In the genomic region with DNA sequence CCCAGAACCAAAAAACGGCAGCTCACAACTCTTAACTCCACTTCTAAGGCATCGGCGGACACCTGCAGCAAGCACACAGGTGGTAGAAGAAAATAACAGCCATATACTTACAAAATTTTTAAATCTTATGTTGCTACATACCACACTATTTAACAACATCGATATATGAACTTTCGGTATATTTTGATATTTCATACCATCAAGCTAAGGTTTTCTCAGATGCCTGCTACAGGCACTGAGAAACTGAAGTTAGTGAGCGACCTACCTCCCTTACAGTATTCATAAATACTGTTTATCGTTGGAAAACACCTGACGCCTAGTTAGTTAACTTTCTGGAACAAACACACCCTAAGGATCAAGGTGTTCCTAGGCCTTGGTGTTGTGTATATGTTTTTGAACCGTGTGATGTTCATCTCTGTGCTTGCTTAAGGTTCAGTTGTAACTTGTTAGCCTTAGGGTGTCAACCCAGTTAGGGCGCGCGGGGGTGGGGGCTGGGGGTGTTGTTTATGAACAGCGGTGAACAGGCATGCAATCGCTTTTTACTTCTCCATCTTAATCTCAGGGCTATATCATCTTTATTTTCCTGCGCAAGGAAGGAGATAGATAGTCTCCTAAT, we compare ENCODE assay signal across 9 mouse cellular contexts. TPM values are rescaled to one million over a fixed set of nuclear protein-coding genes. Genes with fewer than 3 reads are reported as not detected.
DNase-seq lines count a peak whose midpoint lies in the region; ATAC-seq and TF ChIP-seq lines count a peak whose summit lies in the region.
"Had no signal": no experiment of that assay in that cellular context is flagged by ENCODE, and none has a peak within 500 bp of the region (broad histone marks: within the 10 kb centered on the region; RNA-seq: fewer than 3 reads in every experiment).

No protein-coding gene starts in this region.

- no peak for DNase-seq in kidney, postnatal 4 days
- no peak for DNase-seq in retina, embryonic 14.5 days (ENCODE audit: low spot score)
- DNase-seq in right cerebral cortex, postnatal 36 days (ENCODE audit: low spot score in 2 of 2) = no peak
- no peak for DNase-seq in cerebellum, adult 11-12 months

- WGBS in kidney, embryonic 15.5 days = 79% methylated on average over 15 of the region's 15 CpGs
- 38% methylated on average over 15 of the region's 15 CpGs for WGBS in bone marrow, adult 2 months
- 83% methylated on average over 15 of the region's 15 CpGs for WGBS in hindbrain, embryonic 12.5 days
- WGBS in macrophage (ENCODE audit: missing documents) = 51% methylated on average over 15 of the region's 15 CpGs

- TF ChIP-seq CTCF in bone marrow, adult 2 months (IDR thresholded peaks at IDR 0.05; ENCODE audit: control insufficient read depth, insufficient read depth, low read length) = no peak

- 0 out of 2 replicates have a peak overlapping the region, but pooled peaks have one; percentile 63 for H3K4me3 ChIP-seq in kidney, embryonic 15.5 days (replicated peaks)
- no peak overlapping the region for H3K4me3 ChIP-seq in bone marrow, adult 2 months (replicated peaks; ENCODE audit: control insufficient read depth, low read depth, low read length)
- H3K4me3 ChIP-seq in hindbrain, embryonic 12.5 days = no peak overlapping the region
- peak overlapping the region; percentile 98 for H3K4me3 ChIP-seq in macrophage (ENCODE audit: inconsistent target)

- no peak for TF ChIP-seq POLR2A in bone marrow, adult 2 months (IDR thresholded peaks at IDR 0.05; ENCODE audit: borderline replicate concordance, control insufficient read depth, low read depth, low read length)

- H3K9ac ChIP-seq in kidney, embryonic 15.5 days = no peak overlapping the region
- H3K9ac ChIP-seq in hindbrain, embryonic 12.5 days = no peak overlapping the region

- peaks cover 53% of the 10 kb centered on the region for H3K4me1 ChIP-seq in kidney, embryonic 15.5 days
- H3K4me1 ChIP-seq in bone marrow, adult 2 months (ENCODE audit: control insufficient read depth, insufficient read depth, low read length) = no peaks in the 10 kb centered on the region; the same call in 1 of the 2 replicates
- peaks cover 49% of the 10 kb centered on the region for H3K4me1 ChIP-seq in hindbrain, embryonic 12.5 days

- H3K9me3 ChIP-seq in kidney, embryonic 15.5 days (replicated peaks) = no peaks in the 10 kb centered on the region
- no peaks in the 10 kb centered on the region for H3K9me3 ChIP-seq in hindbrain, embryonic 12.5 days (replicated peaks)

- H3K79me2 ChIP-seq in macrophage (ENCODE audit: inconsistent target) = peaks cover 39% of the 10 kb centered on the region

- H3K27me3 ChIP-seq in kidney, embryonic 15.5 days = no peaks in the 10 kb centered on the region
- no peaks in the 10 kb centered on the region for H3K27me3 ChIP-seq in hindbrain, embryonic 12.5 days
- H3K27me3 ChIP-seq: Patski had no signal

- 0 out of 2 replicates have a peak overlapping the region, but pooled peaks have one; percentile 96 for H3K27ac ChIP-seq in kidney, embryonic 15.5 days
- H3K27ac ChIP-seq in bone marrow, adult 2 months (ENCODE audit: control insufficient read depth, insufficient read depth, low read depth, low read length, poor library complexity) = peak overlapping the region; percentile 25; the same call in 1 of the 2 replicates
- no peak overlapping the region for H3K27ac ChIP-seq in hindbrain, embryonic 12.5 days
- H3K27ac ChIP-seq in macrophage = peak overlapping the region; percentile 95; the same call in 1 of the 2 replicates

- H3K36me3 ChIP-seq in kidney, embryonic 15.5 days = peaks cover 20% of the 10 kb centered on the region
- H3K36me3 ChIP-seq in hindbrain, embryonic 12.5 days = peaks cover 17% of the 10 kb centered on the region
- H3K36me3 ChIP-seq in macrophage (ENCODE audit: inconsistent target) = peaks cover 13% of the 10 kb centered on the region; the same call in 1 of the 2 replicates

- peak overlapping the region; percentile 78 for H3K4me2 ChIP-seq in kidney, embryonic 15.5 days
- peak overlapping the region; percentile 82; the same call in 1 of the 2 replicates for H3K4me2 ChIP-seq in hindbrain, embryonic 12.5 days (replicated peaks)

- no peak for ATAC-seq in kidney, embryonic 15.5 days (replicated peaks; ENCODE audit: low FRiP score)
- no peak for ATAC-seq in hindbrain, embryonic 12.5 days (ENCODE audit: low FRiP score)
- ATAC-seq: Patski had no signal

RNA-seq across cellular contexts. Expression of gene Txnip, which starts 1.6 kb away (rescaled TPM):
- 144 and 153 TPM in 2 replicates for polyA plus RNA-seq in kidney, embryonic 15.5 days (2015; fragmentation: Nextera tagmentation; extraction: Ambion mirVana)
- polyA plus RNA-seq in bone marrow, adult 2 months (2011; ENCODE audit: insufficient read depth, insufficient read length, low replicate concordance, missing spikeins) = 104 and 163 TPM in 2 replicates
- 58.7 and 59.9 TPM in 2 replicates for polyA plus RNA-seq in hindbrain, embryonic 12.5 days (2016; fragmentation: Nextera tagmentation; extraction: Ambion mirVana)
- 100 to 1,000 TPM in 9 of 26 experiments, 10 to 100 TPM in 16, 1 to 10 TPM in 1; 8.8 to 741 (median 70.0) TPM for total RNA-seq in macrophage (2018; cell fraction: chromatin; rRNA removed)
- 100 to 1,000 TPM in 16 of 26 experiments, 10 to 100 TPM in 10; 12.9 to 504 (median 163) TPM for total RNA-seq in macrophage (2018; cell fraction: cytosol; rRNA removed)
- total RNA-seq in macrophage (2018; cell fraction: nucleus; rRNA removed) = 100 to 1,000 TPM in 11 of 26 experiments, 10 to 100 TPM in 15; 14.5 to 587 (median 82.2) TPM
- polyA plus RNA-seq in macrophage (2018) = 198 to 536 TPM (median 239 TPM) in 3 replicates

RNA-seq across cellular contexts. Expression of gene Gm16253, which starts 20.7 kb away (rescaled TPM):
- polyA plus RNA-seq in kidney, embryonic 15.5 days (2015; fragmentation: Nextera tagmentation; extraction: Ambion mirVana) = 2.1 TPM in 2 replicates
- polyA plus RNA-seq in bone marrow, adult 2 months (2011; ENCODE audit: insufficient read depth, insufficient read length, low replicate concordance, missing spikeins) = not detected in 2 replicates
- 1.3 and 1.7 TPM in 2 replicates for polyA plus RNA-seq in hindbrain, embryonic 12.5 days (2016; fragmentation: Nextera tagmentation; extraction: Ambion mirVana)
- total RNA-seq in macrophage (2018; cell fraction: chromatin; rRNA removed) = not detected
- under 1 TPM in 8 of 26 experiments, not detected in 18; 0.19 to 0.52 (median 0.36) TPM for total RNA-seq in macrophage (2018; cell fraction: cytosol; rRNA removed)
- total RNA-seq in macrophage (2018; cell fraction: nucleus; rRNA removed) = not detected
- polyA plus RNA-seq in macrophage (2018) = not detected in 3 replicates

RNA-seq across cellular contexts. Expression of gene Hfe2, which starts 31.1 kb away (rescaled TPM):
- polyA plus RNA-seq in kidney, embryonic 15.5 days (2015; fragmentation: Nextera tagmentation; extraction: Ambion mirVana) = 1.1 and 1.8 TPM in 2 replicates
- 0.75 TPM in 1 of 2 replicates, not detected in the other for polyA plus RNA-seq in bone marrow, adult 2 months (2011; ENCODE audit: insufficient read depth, insufficient read length, low replicate concordance, missing spikeins)
- 0.70 and 2.5 TPM in 2 replicates for polyA plus RNA-seq in hindbrain, embryonic 12.5 days (2016; fragmentation: Nextera tagmentation; extraction: Ambion mirVana)
- not detected for total RNA-seq in macrophage (2018; cell fraction: chromatin; rRNA removed)
- total RNA-seq in macrophage (2018; cell fraction: cytosol; rRNA removed) = not detected
- total RNA-seq in macrophage (2018; cell fraction: nucleus; rRNA removed) = not detected
- not detected in 3 replicates for polyA plus RNA-seq in macrophage (2018)
- polyA plus RNA-seq: Patski had no signal

RNA-seq across cellular contexts. Expression of gene Polr3gl, which starts 37.9 kb away (rescaled TPM):
- polyA plus RNA-seq in kidney, embryonic 15.5 days (2015; fragmentation: Nextera tagmentation; extraction: Ambion mirVana) = 38.1 and 39.8 TPM in 2 replicates
- 61.0 and 72.3 TPM in 2 replicates for polyA plus RNA-seq in bone marrow, adult 2 months (2011; ENCODE audit: insufficient read depth, insufficient read length, low replicate concordance, missing spikeins)
- 40.0 and 42.3 TPM in 2 replicates for polyA plus RNA-seq in hindbrain, embryonic 12.5 days (2016; fragmentation: Nextera tagmentation; extraction: Ambion mirVana)
- 100 to 1,000 TPM in 4 of 26 experiments, 10 to 100 TPM in 22; 12.2 to 172 (median 71.1) TPM for total RNA-seq in macrophage (2018; cell fraction: chromatin; rRNA removed)
- total RNA-seq in macrophage (2018; cell fraction: cytosol; rRNA removed) = 10 to 100 TPM; 19.2 to 53.8 (median 30.2) TPM
- total RNA-seq in macrophage (2018; cell fraction: nucleus; rRNA removed) = 10 to 100 TPM; 16.6 to 93.9 (median 44.1) TPM
- 31.8 to 127 TPM (median 41.1 TPM) in 3 replicates for polyA plus RNA-seq in macrophage (2018)

RNA-seq across cellular contexts. Expression of gene Ankrd34a, which starts 40.3 kb away (rescaled TPM):
- 1.8 and 2.8 TPM in 2 replicates for polyA plus RNA-seq in kidney, embryonic 15.5 days (2015; fragmentation: Nextera tagmentation; extraction: Ambion mirVana)
- not detected in 2 replicates for polyA plus RNA-seq in bone marrow, adult 2 months (2011; ENCODE audit: insufficient read depth, insufficient read length, low replicate concordance, missing spikeins)
- 4.6 and 5.1 TPM in 2 replicates for polyA plus RNA-seq in hindbrain, embryonic 12.5 days (2016; fragmentation: Nextera tagmentation; extraction: Ambion mirVana)
- under 1 TPM in 1 of 26 experiments, not detected in 25; 0.32 TPM for total RNA-seq in macrophage (2018; cell fraction: chromatin; rRNA removed)
- total RNA-seq in macrophage (2018; cell fraction: cytosol; rRNA removed) = under 1 TPM in 10 of 26 experiments, not detected in 16; 0.03 to 0.22 (median 0.09) TPM
- under 1 TPM in 2 of 26 experiments, not detected in 24; 0.29 to 0.31 TPM for total RNA-seq in macrophage (2018; cell fraction: nucleus; rRNA removed)
- polyA plus RNA-seq in macrophage (2018) = 0.07 to 0.15 TPM in 2 of 3 replicates, not detected in the other

Comparison
In these comparisons a context has a peak if more than half of its experiments do, and no peak if none do; other contexts are left out.
1. H3K4me3 ChIP-seq: peak in kidney, embryonic 15.5 days (single experiment) and macrophage (single experiment); none in bone marrow, adult 2 months (single experiment) and hindbrain, embryonic 12.5 days (single experiment).